Mouse (Mus musculus) 3T3-L1 (cell line): Measurements from ENCODE around the gene Ctdsp1.

Experiments used
- DNase-seq: peaks from one replicate; pipeline ENCODE4 v3.0.0-alpha.2; 2015; ENCODE audit warnings: low read depth, low spot score

Ctdsp1 gene

DNA sequence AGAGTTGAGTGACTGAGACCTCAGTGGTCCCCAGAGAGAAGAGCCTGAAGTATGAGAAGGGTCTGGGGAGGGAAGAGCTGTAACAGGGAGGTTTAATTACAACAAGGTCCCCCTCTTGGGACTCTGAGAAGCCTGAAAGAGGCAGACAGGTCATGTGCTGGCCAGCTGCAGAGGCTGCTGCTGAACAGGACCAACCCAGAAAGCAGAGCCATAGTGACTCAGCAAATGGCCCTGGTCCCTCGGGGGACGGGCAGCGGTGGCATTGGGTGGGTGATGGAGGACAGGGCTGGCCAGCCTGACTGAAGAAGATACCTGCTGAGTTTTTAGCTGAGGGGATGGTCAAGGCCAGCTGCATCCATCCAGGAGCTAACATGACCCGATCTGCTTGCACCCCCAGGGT is 14.9 kb upstream of the Ctdsp1 start:
- peak; percentile 41 for DNase-seq

DNA sequence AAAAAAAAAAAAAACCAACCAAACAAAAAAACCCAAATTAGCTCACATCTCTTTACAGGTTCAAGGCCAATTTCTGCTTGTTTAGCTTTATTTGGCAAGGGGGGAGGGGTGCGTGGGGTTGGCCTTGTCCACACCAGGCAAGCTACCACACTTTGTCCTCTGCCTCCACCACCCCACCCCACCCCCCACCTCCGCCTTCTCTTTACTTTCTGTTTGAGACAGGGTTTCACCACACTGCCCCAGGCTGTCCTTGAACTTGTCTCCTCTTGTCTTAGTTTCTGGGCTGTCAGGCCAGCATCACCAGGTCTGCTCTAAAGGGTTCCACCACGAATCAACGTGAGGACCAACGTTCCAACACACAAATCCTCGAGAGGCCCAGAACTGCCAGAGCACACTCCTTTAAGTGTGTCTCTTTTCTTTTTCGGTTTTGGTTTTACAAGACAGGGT is 12.2 kb upstream of the Ctdsp1 start:
- DNase-seq, result no peak

DNA sequence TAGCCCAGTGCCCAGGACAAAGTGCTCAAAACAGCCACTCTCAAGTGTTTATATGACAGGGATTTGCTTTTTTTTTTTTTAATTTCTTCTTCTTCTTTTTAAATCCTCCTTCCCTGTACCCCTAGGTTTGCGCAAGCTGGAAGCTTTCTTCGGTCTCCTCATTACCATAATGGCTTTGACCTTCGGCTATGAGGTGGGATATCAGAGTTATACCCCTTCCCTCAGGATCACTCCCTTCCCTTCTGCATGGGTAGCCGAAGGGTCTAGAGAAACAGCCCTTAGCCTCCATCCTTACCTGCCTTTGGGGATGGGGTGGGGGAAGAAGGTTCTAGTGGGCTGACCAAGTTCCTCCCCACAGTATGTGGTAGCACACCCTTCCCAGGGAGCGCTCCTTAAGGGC is 10.8 kb upstream of the Ctdsp1 start:
- no peak for DNase-seq

DNA sequence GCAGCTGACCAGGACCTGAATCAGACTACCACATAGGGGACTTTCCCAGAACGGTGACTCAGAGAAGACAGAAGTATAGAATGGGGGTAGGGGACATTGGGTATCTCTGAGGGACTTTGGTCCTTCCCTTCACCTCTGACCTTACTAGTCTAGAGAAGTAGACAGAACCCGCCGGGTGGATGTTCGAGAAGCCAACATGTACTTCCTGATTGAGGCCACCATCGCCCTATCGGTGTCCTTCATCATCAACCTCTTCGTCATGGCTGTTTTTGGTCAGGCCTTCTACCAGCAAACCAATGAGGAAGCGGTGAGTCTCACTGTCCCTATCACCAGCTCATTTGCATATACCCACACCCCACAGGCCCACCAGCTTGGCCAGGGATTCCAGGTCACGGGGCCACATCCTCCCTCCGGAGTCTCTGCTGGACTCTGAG is 9.7 kb upstream of the Ctdsp1 start:
- DNase-seq, result peak; percentile 37

DNA sequence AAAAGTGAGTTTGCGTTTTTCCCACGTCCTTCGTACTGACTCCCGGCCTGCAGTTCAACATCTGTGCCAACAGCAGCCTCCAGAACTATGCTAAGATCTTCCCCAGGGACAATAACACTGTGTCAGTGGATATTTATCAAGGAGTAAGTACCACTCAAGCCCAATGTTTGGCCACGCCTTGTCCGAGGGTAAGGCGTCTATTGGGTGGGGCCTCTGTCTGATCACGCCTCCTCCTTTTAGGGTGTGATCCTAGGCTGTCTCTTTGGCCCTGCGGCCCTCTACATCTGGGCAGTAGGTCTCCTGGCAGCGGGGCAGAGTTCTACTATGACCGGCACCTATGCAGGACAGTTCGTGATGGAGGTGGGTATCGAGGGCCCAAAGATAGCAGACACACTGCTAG is 7.9 kb upstream of the Ctdsp1 start:
- no peak for DNase-seq

DNA sequence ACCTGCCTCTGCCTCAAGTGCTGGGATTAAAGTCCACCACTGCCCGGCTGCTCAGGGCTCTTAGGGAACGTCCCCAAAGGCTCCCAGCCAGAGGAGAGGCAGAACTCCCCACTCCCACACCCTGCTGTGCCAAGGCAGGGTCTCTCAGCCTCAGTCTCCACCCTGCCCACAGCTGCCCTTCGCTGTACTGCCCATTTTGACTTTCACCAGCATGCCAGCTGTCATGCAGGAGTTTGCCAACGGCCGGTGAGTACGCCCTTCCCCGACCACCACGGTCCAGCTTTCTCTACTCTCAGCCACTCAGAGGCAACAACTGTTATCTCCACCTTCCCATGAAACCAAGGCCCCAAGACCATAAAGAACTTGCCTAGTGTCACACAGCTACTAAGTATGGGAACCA is 6.8 kb upstream of the Ctdsp1 start:
- no peak for DNase-seq

DNA sequence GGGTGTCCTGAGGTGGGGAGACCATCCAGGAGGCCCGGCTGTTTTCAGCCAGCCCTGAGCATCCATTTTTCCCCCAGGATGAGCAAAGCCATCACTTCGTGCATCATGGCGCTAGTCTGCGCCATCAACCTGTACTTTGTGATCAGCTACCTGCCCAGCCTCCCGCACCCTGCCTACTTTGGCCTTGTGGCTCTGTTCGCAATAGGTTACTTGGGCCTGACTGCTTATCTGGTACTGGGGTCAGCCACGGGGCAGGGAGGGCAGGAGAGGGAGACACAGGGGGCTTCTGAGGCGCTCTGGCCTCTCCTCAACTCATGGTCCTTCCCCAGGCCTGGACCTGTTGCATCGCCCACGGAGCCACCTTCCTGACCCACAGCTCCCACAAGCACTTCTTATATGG is 6.2 kb upstream of the Ctdsp1 start:
- DNase-seq, result no peak

DNA sequence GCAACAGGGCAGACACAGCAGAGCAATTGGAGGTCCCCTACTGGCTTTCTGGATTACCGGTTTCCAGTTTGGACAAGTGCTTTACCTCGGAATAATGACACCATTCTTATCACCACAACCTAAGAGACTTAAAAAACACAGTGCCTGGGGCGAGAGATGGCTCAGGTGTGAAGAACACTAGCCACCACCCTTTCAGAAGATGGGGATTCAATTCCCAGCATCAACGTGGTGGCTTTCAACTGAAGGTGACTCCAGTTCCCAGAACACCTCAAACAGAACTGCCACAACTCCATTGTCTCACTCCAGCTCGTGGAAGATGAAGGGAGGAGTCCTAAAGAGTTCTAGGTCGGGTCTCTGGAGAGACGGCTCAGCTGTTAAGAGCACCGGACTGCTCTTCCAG is 5.8 kb upstream of the Ctdsp1 start:
- no peak for DNase-seq

DNA sequence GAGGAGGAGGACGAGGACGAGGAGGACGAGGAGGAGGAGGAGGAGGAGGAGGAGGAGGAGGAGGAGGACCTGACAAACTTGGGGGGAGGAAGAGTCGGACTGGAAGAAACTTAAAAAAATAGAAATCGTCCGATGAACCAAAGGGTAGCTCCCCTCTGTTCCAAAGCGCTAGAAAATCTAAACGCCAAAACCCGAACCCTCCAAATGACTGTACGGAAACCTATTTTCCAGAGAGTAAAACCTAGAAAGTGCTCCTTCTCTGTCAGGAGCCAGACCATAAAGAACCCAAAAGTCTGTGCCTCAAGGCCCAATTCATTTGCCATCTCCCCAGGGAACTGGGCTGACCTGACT is 5.0 kb upstream of the Ctdsp1 start:
- no peak for DNase-seq

DNA sequence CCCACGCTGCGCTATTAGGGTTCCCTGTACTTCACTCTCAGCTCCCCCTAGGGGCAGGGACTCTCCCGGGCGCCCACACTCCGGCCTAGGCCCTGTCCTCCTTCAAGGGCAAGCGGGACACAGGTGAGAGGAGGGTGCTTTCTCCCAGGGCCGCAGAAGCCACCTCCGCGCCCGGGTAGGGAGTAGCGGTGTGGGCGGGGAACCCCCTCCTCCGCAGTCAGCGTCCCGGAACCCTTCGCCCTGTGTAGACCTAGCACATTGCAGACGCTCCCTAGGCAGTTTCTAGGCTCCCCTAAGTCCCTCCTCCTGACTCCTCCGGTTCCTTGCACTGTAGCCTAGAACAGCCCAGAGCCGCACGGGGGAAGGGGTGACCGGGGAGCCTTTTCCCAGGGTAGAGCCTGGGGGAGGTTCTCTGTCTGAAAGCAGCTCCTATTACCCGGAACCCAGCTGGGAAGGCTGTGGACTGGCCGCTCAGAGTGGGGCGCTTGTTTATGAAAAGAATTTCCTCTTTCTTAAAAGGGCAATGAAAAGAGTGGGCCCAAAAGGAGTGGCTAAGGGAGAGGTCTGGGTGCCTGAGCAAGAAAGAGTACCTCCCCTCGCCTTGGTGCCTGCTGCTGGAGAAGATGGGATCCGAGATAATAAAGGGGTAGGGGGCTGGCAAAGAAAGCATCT is 4.5 kb upstream of the Ctdsp1 start:
- DNase-seq, result peak; percentile 95

DNA sequence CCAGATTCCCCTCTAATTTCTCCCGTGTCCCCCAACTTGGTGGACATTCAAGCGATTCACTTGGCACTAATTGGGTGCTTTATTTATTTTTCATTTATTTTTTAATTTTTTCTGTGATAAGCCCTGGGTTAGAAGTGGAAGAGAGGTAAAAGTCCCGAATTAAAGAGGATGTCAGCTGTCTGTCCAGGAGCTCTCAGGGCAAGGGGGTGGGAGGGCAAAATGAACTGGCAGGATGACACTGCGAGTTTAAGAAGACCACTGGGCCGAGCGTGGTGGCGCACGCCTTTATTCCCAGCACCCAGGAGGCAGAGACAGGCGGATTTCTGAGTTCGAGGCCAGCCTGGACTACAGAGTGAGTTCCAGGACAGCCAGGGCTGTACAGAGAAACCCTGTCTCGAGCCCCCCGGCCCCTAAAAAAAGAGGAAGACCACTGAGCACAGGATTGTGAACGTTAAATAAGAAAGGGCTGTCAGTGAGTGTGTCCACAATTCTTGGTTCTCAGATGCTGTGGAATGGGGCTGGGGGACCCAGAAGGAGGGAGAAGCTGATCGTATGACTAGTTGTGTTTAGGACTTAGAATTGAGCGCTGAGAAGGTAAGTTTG is 3.8 kb upstream of the Ctdsp1 start:
- DNase-seq, result no peak

DNA sequence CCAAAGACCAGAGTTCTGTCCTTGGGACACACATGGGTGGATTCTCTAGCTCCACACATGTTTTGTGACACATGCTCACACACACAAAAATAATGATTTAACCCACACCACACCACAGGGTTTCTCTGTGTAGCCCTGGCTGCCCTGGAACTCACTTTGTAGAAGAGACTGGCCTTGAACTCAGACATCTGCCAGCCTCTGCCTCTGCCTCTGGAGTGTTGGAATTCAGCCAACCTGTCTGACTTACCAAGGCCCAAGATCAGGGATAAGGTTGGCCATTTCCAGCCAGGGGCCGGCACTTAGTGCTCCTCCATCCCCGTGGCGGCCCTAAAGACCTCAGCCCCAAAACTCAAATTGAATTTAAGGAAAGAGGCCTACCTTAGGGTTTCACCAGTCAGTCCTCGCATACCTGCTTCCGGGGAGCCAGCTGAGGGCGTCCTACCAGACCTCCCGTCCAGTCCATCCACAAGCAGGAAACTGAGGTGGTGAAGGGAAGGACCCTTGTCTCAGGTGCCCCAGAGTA is 2.9 kb upstream of the Ctdsp1 start:
- DNase-seq, result no peak

DNA sequence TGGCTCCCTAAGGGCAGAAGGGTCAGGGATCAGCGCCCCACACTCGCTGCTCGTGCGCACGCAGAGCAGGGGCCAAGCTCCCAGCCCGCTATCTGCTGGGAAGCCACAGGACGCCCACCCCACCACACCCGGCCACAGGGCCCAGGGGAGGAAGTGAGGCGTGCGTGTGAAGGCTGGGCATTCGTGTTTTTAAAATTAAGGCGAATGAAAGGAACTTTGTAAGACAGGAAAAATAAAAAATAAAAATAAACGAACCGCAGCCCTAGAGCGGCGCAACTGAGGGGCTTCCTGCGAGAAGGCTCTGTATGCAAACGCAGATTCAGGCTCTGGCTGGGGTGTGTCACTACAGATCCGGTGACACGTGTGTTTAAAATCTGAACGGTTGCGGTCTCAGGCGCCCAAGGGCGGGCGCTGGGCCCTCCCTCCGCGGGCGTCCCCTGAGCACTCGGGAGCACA is 1.4 kb upstream of the Ctdsp1 start:
- DNase-seq, result peak; percentile 36

DNA sequence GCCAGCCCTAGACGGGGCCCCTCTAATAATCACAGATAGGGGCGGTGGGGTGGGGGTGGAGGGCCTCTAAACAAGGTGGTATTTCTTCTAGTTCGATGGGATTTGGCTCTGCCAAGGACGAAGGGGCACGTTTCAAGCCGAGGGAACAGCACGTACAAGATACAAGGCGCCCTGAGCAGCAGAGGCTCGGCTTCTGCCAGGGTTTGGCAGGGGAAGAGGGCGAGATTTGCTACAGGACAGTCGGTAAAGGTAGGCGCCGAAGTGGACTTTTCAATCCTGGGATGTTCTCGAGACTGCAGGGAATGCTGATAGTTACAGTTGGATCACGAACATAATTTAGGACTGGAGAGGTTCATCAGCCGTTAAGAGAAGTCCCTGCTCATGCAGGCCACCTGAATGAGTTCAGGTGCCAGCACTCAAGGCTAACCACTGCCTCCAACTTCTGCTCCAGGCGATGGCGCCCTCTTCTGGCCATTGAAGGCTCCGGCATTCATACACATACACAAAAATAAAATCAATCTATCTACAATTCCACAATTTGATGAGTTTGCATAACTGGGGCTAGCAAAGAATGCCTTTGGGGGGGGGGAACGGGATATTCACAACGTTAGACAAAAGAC is 912 bp upstream of the Ctdsp1 start:
- peak; percentile 81 for DNase-seq

DNA sequence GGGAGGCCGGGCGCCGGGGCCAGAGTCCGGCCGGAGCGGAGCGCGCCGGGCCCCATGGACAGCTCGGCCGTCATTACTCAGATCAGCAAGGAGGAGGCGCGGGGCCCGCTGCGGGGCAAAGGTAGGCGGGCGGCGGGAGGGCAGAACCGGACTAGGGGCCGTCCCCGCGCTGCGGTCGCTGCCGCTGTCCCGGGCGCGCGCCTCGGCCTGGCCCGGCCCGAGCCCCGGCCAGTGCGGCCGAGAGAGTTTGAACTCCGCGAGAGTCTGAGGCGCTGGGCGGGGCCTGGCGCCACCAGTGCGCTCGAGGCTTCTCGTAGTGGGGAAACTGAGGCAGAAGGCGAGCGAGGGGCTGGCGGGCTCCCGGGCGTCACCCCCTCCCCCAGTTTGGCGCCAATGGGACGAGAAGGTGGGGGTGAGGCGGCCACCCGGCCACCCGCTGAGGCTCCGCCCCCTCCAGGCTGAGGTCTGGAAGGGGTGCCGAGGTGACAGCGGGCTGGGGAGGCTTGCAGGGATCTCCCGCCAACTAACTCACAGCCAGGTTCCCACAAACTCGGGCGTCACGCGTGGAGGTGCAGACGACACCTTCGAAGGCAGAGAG is 634 bp downstream of the Ctdsp1 start:
- peak; percentile 59 for DNase-seq

DNA sequence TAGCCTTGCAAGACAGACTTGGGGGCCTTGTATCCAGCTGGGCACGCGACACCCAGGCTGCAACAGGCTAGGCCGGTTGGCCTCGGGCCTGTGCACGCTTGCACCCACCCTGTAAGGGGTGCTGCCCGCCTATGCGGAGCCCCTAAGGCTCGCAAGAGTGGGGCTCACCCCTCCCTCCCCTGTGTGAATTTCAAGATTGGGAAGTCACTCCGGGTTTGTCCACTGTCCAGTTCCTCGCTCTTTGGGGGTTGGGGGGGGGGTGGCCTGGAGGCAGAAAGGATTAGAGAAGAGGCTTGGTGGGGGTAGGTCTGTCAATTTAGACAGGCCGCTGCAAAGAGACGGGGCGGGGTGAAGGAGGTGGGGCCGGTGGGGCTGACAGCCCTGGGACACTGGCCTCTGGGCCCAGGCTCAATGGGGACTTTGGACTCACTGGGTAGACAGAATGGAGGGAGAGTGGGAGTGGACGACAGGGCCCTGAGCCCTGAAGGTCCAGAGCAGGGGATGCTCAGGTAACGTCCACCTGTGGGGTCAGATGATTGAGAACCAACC is 1.2 kb downstream of the Ctdsp1 start:
- peak; percentile 33 for DNase-seq

DNA sequence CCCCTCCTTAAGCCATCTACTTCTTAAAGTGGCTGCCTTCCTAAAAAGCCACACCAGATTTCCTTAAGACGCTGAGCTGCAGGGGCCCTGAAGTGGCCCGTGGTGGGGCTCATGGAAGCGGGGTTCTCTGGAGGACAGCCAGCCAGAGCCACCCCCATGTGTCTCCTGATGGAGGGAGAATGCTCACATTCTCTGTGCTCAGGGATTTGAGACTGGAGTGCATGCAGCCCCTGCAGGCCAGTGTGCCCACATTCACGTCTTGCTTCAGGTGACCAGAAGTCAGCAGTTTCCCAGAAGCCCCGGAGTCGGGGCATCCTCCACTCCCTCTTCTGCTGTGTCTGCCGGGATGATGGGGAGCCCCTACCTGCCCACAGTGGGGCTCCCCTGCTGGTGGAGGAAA is 1.7 kb downstream of the Ctdsp1 start:
- peak; percentile 36 for DNase-seq

DNA sequence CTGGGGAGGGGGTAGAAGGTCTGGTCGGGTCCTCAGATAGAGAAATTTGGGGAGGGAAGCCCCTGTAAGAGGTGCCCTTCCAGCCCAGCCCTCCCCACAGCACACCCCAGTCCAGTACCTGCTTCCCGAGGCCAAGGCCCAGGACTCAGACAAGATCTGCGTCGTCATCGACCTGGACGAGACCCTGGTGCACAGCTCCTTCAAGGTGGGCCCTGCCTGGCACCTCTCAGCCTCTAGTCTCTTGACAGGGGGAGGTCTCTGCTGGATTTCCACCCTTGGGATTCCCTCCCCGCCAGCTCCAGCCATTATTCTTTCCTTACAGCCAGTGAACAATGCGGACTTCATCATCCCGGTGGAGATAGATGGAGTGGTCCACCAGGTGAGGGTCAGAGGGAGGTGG is 2.4 kb downstream of the Ctdsp1 start:
- no peak for DNase-seq

DNA sequence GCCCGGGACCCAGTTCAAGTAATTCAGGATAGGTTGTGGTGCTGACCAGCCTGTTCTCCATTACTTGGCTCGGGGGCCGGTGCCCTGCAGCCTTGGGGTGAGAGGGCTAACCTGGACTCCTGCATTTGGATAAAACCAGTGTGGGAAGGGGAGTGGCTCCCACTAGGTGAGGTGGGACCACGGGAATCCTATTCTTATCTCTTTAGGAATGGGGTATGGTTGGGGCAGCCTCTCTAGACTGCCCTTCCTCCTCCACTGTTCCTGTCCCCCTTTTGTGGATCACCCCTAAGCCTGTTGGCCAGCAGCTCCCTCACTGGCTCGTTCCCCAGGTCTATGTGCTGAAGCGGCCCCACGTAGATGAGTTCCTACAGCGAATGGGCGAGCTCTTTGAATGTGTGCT is 3.0 kb downstream of the Ctdsp1 start:
- DNase-seq, result no peak

DNA sequence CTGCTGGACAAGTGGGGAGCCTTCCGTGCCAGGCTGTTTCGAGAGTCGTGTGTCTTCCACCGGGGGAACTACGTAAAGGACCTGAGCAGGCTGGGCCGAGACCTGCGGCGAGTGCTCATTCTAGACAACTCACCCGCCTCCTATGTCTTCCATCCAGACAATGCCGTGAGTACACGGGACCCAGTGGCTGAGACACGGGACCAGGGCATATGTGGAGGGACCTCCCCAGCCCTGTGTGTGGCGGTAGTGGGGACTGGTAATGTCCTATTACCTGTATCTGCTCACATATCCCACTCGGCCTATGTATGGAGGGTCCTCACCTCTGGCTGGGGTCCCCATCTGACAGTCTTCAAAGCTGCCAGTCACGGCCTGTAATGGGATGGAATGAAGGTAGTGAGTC is 3.5 kb downstream of the Ctdsp1 start:
- no peak for DNase-seq

DNA sequence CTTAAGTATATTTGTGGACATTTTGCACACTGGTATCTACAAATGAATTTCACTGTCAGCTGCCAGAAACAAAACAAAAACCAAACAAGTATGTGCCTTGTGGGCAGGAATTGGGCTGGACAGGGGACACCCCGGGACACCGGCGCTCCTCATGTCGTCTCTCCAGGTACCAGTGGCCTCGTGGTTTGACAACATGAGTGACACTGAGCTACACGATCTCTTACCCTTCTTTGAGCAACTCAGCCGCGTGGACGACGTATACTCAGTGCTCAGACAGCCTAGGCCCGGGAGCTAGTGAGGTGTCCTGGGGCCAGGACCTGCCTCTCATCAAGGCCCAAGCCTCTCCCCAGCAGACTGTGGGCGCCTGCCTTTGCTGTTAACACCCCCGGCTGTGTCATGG is 4.0 kb downstream of the Ctdsp1 start:
- DNase-seq, result no peak
